Mouse (Mus musculus) ES-E14 (cell line): ENCODE results near the gene Rbm45.

Source experiments
- CHD2 ChIP-seq: IDR thresholded peaks from 2 replicates; pipeline ENCODE4 v1.6.1; 2014; ENCODE audit warnings: mild to moderate bottlenecking, low read depth, low read length, inconsistent platforms
- HCFC1 ChIP-seq: IDR thresholded peaks from 2 replicates; pipeline ENCODE4 v1.6.1; 2012; ENCODE audit warnings: low read length, inconsistent platforms, borderline replicate concordance; ENCODE audit not compliant: insufficient read depth
- MAFK ChIP-seq: IDR thresholded peaks from 2 replicates; pipeline ENCODE4 v1.6.1; 2014; ENCODE audit warnings: mild to moderate bottlenecking, low read depth, low read length, inconsistent platforms; ENCODE audit not compliant: insufficient read depth
- ZC3H11A ChIP-seq: IDR thresholded peaks from 2 replicates; pipeline ENCODE4 v1.6.1; 2012; ENCODE audit warnings: low read depth, mild to moderate bottlenecking, inconsistent platforms, low read length, borderline replicate concordance
- ZNF384 ChIP-seq: IDR thresholded peaks from 2 replicates; pipeline ENCODE4 v1.6.1; 2012; ENCODE audit warnings: low read depth, low read length, inconsistent platforms

DNA sequence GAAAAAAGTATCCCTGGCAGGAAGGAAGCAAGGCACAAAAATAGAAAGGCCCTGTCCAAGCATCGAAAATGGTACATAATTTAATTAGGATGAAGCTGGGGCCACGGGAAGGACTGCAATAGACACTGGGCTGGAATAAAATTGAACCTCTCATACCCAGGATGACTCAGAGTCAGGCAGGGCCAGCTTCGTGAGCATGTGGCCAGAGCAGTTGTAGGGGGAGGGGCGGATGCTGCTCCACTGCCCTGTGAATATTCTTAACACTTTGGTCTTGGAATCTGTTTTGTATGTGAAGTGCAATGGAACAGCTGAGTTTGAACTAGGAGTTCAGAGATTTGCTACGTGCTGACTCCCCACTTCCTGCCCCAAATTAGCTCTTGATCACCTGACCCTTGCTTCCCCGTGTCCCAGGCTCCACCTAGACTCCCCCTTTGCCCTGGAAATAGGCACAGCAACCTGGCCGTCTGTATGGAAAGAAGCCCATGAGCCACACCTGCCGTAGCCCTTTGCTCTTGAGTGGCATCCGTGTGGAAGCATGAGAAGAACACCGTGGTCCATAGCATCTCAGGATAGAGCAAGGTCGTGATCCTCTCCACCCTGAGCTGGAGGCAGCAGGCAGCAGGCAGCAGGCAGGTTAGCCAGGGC, 37.5 kb upstream of the Rbm45 start:
- TF ChIP-seq ZC3H11A = no peak
- no peak for TF ChIP-seq CHD2
- no peak for TF ChIP-seq MAFK
- TF ChIP-seq ZNF384 = no peak
- TF ChIP-seq HCFC1 = no peak
